Mouse (Mus musculus) brain, embryonic 14.5 days (tissue): ENCODE measurements around the gene Arel1.

ENCODE experiments used
- CTCF ChIP-seq: fragments of 200-500 bp; IDR thresholded peaks from 2 replicates; pipeline ENCODE4 v1.5.1; 2012; ENCODE audit warnings: inconsistent platforms, mild to moderate bottlenecking, moderate library complexity, borderline replicate concordance; ENCODE audit not compliant: insufficient read depth, insufficient read length; ENCODE audit errors: extremely low read depth
- POLR2A ChIP-seq: fragments of 200-500 bp; IDR thresholded peaks from 2 replicates; pipeline ENCODE4 v1.6.1; 2012; ENCODE audit warnings: mild to moderate bottlenecking, inconsistent platforms, borderline replicate concordance; ENCODE audit not compliant: poor library complexity, insufficient read depth, insufficient read length, severe bottlenecking; ENCODE audit errors: extremely low read depth

DNA sequence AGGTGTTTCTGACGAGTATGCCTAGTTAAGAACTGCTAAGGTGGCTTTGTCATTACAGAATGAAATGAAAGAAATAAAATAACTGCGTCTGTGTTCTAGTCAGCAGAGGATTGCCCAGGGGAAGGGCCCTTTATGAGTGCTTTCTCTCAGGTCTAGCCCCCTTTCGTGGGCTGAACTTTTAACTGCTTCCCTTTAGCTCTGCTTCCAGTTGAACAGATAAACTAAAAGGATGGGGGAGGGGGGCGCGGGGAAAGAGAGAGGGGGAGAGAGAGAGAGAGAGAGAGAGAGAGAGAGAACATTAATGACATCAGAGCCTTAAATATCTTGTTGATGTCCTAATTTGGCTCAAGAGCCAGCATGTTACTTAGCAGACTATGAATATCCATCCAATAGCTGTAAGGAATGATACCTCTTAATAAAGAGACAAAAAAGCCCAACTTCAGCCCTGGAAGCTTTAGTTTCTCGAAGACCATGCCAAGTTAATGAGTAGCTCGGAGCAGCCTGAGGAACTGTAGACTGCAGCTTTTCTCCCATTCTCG is 48.8 kb downstream of the Arel1 start:
- no peak for TF ChIP-seq CTCF
- TF ChIP-seq POLR2A: no peak
